Mouse (Mus musculus) heart, adult 2 months (tissue): ENCODE results near the gene Ankrd7.

Source experiments
- CTCF ChIP-seq: fragments of 200-600 bp; IDR thresholded peaks from 2 replicates; pipeline ENCODE4 v1.8.1; 2022; ENCODE audit warnings: antibody characterized with exemption, mild to moderate bottlenecking, moderate library complexity
- EP300 ChIP-seq: fragments of 200-500 bp; IDR thresholded peaks from 2 replicates; pipeline ENCODE4 v1.6.1; 2011; ENCODE audit warnings: low read depth, low read length, control low read depth; ENCODE audit not compliant: insufficient read depth
- POLR2A ChIP-seq: fragments of 200-500 bp; IDR thresholded peaks from 2 replicates; pipeline ENCODE4 v1.6.1; 2011; ENCODE audit warnings: mild to moderate bottlenecking, low read depth, low read length, control low read depth; ENCODE audit not compliant: insufficient read depth

DNA sequence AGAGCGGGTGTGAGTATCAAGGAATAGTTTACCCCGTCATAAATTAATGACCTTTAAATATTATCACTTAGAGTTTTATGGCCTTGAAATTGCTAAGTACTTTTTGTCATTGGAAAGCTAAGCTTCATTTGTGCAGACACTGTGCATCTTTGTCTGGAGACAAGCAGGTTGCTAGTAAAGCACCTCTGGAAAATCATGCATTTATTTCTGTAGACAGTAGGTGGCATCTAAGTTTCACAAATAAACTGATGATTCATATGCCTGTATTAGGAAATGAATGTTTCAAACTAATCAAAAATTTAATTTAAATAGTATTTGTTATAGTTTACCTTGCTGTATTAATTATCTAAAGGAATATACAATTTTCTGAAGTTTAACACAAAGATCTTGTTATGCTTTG, 41.1 kb downstream of the Ankrd7 start:
- TF ChIP-seq POLR2A (no peak), CTCF (peak; percentile 35), EP300 (no peak)
